Mouse (Mus musculus) embryonic fibroblast, embryonic 13.5 days (primary cell): Measurements from ENCODE around the gene Wdfy3.

Experiments used
- CTCF ChIP-seq: IDR thresholded peaks from 2 replicates; pipeline ENCODE4 v1.5.1; 2011; ENCODE audit warnings: mild to moderate bottlenecking, control low read depth, low read length, moderate library complexity, borderline replicate concordance; ENCODE audit not compliant: insufficient read depth
- POLR2A ChIP-seq: IDR thresholded peaks from 2 replicates; pipeline ENCODE4 v1.6.1; 2011; ENCODE audit warnings: low read depth, mild to moderate bottlenecking, control low read depth, low read length, moderate library complexity

GRCm38 (mm10) chr5:101851133-101851532 is 218.6 kb downstream of the Wdfy3 start:
- TF ChIP-seq CTCF, result no peak
- TF ChIP-seq POLR2A, result no peak
